Mouse (Mus musculus) forebrain, embryonic 16.5 days (tissue): ENCODE data around the gene Lrrc45. TPM values are rescaled to one million over a fixed set of nuclear protein-coding genes. Genes with fewer than 3 reads are reported as not detected.
"Not testable (repeated sequence)": the region's sequence is repeated elsewhere in the genome, so short reads cannot be mapped to it uniquely, and the experiment has no call there.

ENCODE experiments used
- ATAC-seq: fragments of 200-750 bp; cut with Nextera tagmentation; 2 replicates; pipeline ENCODE4 v1.8.0; 2017; ENCODE audit warnings: mild to moderate bottlenecking, moderate library complexity
- H3K27ac ChIP-seq: fragments of 300-500 bp; sonication (generic); 2 replicates; pipeline ENCODE4 v1.5.1; 2014; ENCODE audit warnings: low read length, control low read depth
- H3K27me3 ChIP-seq: fragments of 300-500 bp; sonication (generic); replicated peaks from 2 replicates; pipeline ENCODE4 v1.6.1; 2014; ENCODE audit warnings: low read length; ENCODE audit not compliant: control insufficient read depth, insufficient read depth
- H3K36me3 ChIP-seq: fragments of 300-500 bp; sonication (generic); 2 replicates; pipeline ENCODE4 v1.6.1; 2014; ENCODE audit not compliant: control insufficient read depth, insufficient read depth
- H3K4me1 ChIP-seq: fragments of 300-500 bp; sonication (generic); replicated peaks from 2 replicates; pipeline ENCODE4 v1.6.1; 2014; ENCODE audit warnings: low read length; ENCODE audit not compliant: control insufficient read depth, insufficient read depth
- H3K4me2 ChIP-seq: fragments of 300-500 bp; sonication (generic); 2 replicates; pipeline ENCODE4 v1.6.1; 2014; ENCODE audit warnings: mild to moderate bottlenecking, low read length, control low read depth
- H3K4me3 ChIP-seq: fragments of 300-500 bp; sonication (generic); replicated peaks from 2 replicates; pipeline ENCODE4 v1.5.1; 2014; ENCODE audit warnings: mild to moderate bottlenecking, low read length, control low read depth
- H3K9ac ChIP-seq: fragments of 300-500 bp; sonication (generic); replicated peaks from 2 replicates; pipeline ENCODE4 v1.6.1; 2014; ENCODE audit warnings: low read depth, low read length, control low read depth
- H3K9me3 ChIP-seq: fragments of 300-500 bp; sonication (generic); 2 replicates; pipeline ENCODE4 v1.6.1; 2016; ENCODE audit warnings: low read length; ENCODE audit not compliant: control insufficient read depth
- WGBS: fragments of 180-500 bp; shearing (Covaris S2); extraction: QIAGEN DNeasy Blood & Tissue Kit; methylation state at CpG from one replicate; pipeline ENCODE4 v1.1.7; 2014; 5-methylcytosine and 5-hydroxymethylcytosine counted together
- polyA plus RNA-seq: library from polyadenylated mRNA; unstranded; fragments of >200 nt; fragmentation: Nextera tagmentation; extraction: Ambion mirVana; gene quantifications from 2 replicates; pipeline ENCODE4 v1.2.1, GENCODE M21; 2015

Lrrc45 gene
- 91.0 and 118 TPM in 2 replicates for polyA plus RNA-seq

DNA sequence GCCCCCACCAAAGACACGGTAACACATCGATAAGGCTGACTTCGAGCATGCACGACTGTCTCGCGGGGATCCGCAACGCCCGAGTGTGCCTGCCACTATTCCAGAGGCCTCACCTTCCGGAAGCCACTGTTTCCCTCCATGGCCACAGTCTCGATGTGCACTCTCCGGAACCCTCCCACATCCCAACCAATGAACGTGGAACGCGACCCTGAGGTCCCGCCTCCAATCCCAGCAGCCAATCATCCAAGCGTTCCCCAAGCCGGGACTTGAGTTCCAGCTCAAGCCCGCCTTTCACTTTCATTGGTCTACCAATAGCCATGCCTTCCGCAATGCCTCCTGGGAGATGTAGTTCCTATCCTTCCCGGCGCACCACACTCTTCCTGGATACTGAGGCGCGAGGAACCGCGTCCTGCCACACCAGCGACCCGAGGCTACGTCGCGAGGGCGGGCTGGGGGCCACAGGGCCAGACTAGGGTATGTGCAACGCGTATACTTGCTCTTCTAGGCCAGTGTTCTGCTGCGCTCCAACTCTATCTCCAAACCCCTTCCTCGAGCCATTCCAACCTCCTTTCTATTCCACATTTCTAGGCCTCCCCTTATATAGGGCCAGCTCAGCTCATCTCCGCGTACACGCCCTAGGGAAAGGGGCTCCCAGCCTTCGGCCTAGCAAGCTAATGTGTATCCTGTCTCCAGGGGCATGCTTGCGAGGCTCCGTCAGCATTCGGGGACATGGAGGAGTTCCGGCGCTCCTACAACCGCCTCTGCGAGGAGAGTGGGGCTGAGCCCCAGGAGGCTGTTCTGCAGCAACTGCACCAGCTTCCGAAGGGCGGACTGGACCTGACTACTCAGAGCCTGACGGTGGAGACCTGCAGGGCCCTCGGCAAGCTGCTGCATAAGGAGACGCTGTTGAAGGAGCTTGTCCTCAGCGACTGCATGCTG, at the start of gene Lrrc45, which contains the start of gene Cenpx:
Lrrc45 (plus strand) TSS at position 346 of the 939 bp plus-strand sequence.
Cenpx (minus strand) TSS at position 159 of the 939 bp plus-strand sequence.
- Histone ChIP-seq H3K9me3 (no peaks in the 10 kb centered on the region), H3K4me2 (peak within 1 kb of the TSS; percentile 100), H3K36me3 (peaks cover 10% of the 10 kb centered on the region), H3K27me3 (no peaks in the 10 kb centered on the region), H3K9ac (peak within 1 kb of the TSS; percentile 71), H3K4me3 (peak within 1 kb of the TSS; percentile 78), H3K4me1 (peaks cover 20% of the 10 kb centered on the region), H3K27ac (peak within 1 kb of the TSS; percentile 74)
- WGBS = 2% methylated on average over 53 of the region's 53 CpGs
- peak; percentile 98 for ATAC-seq

DNA sequence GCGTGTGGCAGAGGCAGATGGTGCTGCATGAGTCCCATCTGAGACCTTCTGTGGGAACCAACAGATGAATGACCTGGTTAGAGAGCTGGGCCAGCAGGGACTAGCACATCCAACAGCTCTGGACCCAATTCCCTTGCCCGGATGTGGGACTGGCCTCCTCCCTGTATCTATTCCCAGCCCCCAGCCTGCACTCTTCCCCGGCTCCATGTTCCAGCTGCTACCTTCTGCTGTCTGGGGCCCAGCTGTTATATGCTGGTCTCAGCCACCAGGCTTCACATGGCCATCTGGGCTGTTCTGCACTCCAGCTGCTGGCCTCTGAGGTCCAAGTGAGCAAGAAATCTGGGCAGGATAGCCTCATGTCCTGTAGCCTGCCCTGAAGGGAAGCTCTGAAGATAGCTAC, 48.3 kb upstream of the Lrrc45 start:
- no peak for ATAC-seq

DNA sequence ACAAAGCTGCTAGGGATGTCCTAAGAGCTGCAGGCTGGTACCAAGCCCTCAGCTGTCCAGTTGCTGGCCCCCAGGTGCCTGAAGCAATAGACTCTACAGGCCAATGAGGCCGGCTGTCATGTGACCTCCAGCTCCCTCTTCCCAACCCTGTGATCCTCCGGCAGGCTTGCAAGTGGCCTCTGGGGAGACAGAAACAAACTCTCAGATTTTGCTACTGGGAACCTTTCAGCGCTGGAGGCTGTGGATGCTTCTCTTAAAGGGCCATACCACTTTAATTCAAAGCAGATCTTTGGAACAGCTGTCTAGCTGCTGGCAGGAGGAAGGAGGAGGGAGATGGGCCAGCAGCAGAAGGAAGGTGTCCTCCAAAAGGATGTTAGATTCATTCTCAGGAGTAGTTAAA, 47.1 kb upstream of the Lrrc45 start:
- Histone ChIP-seq H3K27me3 (peaks cover 18% of the 10 kb centered on the region), H3K9ac (no peak overlapping the region), H3K4me1 (no peaks in the 10 kb centered on the region), H3K4me3 (no peak overlapping the region), H3K9me3 (no peaks in the 10 kb centered on the region), H3K36me3 (no peaks in the 10 kb centered on the region), H3K27ac (no peak overlapping the region), H3K4me2 (no peak overlapping the region)
- 18% methylated on average over 3 of the region's 3 CpGs for WGBS
- ATAC-seq = no peak

More for the DNA sequence above, 48.3 kb upstream of the Lrrc45 start:
- H3K4me2 ChIP-seq = no peak overlapping the region
- H3K4me1 ChIP-seq = peaks cover 8% of the 10 kb centered on the region
- WGBS = 87% methylated on average over 3 of the region's 3 CpGs
- no peak overlapping the region for H3K4me3 ChIP-seq
- H3K9me3 ChIP-seq = no peaks in the 10 kb centered on the region
- H3K27me3 ChIP-seq = peaks cover 29% of the 10 kb centered on the region
- H3K36me3 ChIP-seq = no peaks in the 10 kb centered on the region
- H3K27ac ChIP-seq = no peak overlapping the region
- no peak overlapping the region for H3K9ac ChIP-seq

DNA sequence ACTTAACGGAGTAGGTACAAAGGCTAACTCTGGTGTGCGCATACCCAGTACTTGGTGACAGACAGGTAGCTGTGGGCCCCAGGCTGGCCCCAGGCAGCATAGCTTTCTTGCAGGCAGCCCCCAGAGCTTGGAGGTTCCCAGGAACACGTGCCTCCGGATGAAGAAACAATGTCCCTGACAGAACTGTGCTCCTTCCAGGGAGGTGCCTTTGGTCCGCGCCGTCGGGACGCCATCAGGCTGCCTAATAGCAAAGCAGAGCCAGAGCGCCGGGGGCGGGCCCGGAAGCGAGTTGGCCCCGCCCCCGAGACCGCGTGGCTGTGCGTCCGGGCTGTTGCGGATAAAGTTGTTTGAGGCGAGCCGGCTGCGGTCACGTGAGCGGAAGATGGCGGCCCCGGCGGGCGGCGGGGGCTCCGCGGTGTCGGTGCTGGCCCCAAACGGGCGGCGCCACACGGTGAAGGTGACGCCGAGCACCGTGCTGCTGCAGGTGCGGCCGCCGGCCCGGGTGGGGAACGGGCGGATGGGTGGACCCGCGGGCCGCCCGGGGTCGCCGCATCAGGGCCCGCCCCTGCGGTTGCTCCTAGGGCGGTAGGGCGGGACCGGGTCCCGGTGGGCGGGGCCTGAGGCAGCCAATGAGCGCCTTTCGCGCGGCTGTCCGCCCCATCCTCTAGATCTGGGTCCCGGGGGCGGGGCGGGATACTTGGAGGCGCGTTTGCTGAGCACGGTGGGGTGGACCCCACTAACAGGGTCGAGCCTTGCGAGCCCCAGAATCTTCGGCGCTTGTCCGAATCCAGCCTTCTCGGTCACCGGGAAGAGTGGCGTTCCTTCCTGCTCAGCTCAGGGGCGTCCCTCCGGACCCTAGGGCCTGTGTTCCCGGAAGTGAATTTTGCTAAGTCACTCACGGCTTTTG, 40.8 kb upstream of the Lrrc45 start, which contains the start of gene Aspscr1:
Aspscr1 (plus strand) TSS at position 287 of the 907 bp plus-strand sequence.
- Histone ChIP-seq H3K27me3 (no peaks in the 10 kb centered on the region), H3K4me2 (peak within 1 kb of the TSS; percentile 77), H3K4me1 (peaks cover 10% of the 10 kb centered on the region), H3K36me3 (peaks cover 2% of the 10 kb centered on the region; the same call in 1 of the 2 replicates), H3K27ac (peak within 1 kb of the TSS; percentile 87), H3K4me3 (peak within 1 kb of the TSS; percentile 87), H3K9ac (peak within 1 kb of the TSS; percentile 83), H3K9me3 (no peaks in the 10 kb centered on the region)
- peak; percentile 97 for ATAC-seq
- under 1% methylated on average over 71 of the region's 83 CpGs for WGBS

DNA sequence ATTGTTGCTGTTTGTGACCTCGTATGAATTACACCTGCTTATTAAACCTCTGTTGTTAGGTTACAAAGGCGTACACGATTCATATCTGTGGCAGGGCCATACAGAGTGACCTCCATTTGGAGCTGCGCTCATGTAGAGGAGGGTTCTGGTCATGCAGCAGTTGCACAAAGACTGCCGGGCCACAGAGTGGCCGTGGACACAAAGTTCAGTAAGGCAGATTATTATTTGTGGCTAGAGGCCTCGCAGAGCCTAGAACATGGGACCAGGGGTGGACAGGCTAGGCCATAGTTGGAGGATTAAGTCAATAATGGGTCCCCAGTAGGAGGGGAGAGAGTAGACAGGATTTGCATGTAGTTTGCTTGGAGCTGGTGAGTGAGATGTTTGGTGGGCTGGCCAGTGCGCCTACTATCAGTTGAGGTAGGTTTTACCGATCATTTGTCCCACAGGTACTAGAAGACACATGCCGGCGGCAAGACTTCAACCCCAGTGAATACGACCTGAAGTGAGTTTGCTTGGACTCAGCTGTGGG, 40.1 kb upstream of the Lrrc45 start:
- peak overlapping the region; percentile 87 for H3K27ac ChIP-seq
- peak; percentile 9 for ATAC-seq
- peaks cover 4% of the 10 kb centered on the region; the same call in 1 of the 2 replicates for H3K36me3 ChIP-seq
- peak overlapping the region; percentile 87 for H3K4me3 ChIP-seq
- H3K4me2 ChIP-seq = peak overlapping the region; percentile 77
- peak overlapping the region; percentile 83 for H3K9ac ChIP-seq
- H3K9me3 ChIP-seq = no peaks in the 10 kb centered on the region
- WGBS = 36% methylated on average over 12 of the region's 12 CpGs
- H3K4me1 ChIP-seq = peaks cover 10% of the 10 kb centered on the region
- no peaks in the 10 kb centered on the region for H3K27me3 ChIP-seq

DNA sequence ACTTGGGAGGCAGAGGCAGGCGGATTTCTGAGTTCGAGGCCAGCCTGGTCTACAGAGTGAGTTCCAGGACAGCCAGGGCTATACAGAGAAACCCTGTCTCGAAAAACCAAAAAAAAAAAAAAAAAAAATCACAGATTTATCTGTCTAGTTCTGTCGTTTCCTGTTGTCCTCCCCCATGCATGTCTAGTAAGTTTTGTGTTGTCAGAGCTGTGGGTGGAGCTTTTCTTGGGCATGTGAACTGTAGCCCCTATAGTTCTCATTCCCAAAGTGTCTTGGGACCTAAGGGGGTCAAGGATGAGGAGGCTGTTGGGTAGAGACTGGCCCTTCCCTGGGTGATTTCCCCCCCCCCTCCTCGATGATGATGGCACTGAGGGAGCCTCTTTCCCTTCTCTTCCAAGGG, 37.9 kb upstream of the Lrrc45 start:
- not testable (repeated sequence) for H3K27me3 ChIP-seq, H3K27ac ChIP-seq
- 92% methylated on average over 4 of the region's 5 CpGs for WGBS

DNA sequence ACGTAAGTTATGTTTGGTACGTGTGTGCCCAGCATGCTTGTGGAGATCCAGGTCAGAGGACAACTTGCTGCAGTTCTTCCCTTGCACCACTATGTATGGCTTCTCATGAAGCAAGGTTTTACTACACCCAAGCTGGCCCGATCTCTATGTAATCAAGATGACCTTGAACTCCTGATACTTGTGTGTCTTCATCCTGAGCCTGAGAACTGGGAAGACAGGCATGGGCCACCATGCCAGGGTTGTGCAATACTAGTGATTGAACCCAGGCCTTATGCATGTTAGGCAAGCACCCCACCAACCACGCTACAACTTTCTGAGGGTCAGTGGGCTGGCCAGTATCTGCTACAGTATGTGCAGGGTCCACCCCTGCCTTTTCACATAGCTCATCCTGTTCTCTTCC, 36.8 kb upstream of the Lrrc45 start:
- H3K4me3 ChIP-seq = no peak overlapping the region
- WGBS = 93% methylated on average over 4 of the region's 4 CpGs
- H3K9ac ChIP-seq = no peak overlapping the region
- H3K9me3 ChIP-seq = no peaks in the 10 kb centered on the region
- no peaks in the 10 kb centered on the region for H3K27me3 ChIP-seq
- no peak overlapping the region for H3K27ac ChIP-seq
- ATAC-seq = no peak
- H3K4me1 ChIP-seq = peaks cover 10% of the 10 kb centered on the region
- no peak overlapping the region for H3K4me2 ChIP-seq
- peaks cover 10% of the 10 kb centered on the region; the same call in 1 of the 2 replicates for H3K36me3 ChIP-seq

More for the DNA sequence above, 37.9 kb upstream of the Lrrc45 start:
- not testable (repeated sequence) for H3K4me3 ChIP-seq, H3K36me3 ChIP-seq, H3K4me2 ChIP-seq, H3K9me3 ChIP-seq, H3K9ac ChIP-seq, ATAC-seq
- H3K4me1 ChIP-seq = peaks cover 10% of the 10 kb centered on the region

DNA sequence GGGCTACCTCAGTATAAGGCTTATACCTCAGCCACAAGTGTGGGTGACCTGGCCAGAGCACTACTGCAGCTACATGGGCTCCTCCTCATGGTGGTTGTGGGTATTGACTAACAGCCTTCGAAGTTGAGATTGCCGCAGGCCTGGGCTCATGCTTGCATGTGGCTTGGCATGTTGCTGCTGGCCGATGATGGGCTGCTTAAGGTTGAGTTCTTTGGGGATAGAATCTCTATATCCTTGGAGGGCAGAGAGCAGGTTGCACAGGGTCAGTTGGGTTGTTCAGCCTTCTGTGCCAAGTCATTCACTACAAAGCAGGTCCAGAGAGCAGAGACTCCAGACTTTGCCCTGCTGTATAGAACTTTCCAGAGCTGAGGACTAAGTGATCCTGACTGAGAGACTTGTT, 33.8 kb upstream of the Lrrc45 start:
- Histone ChIP-seq H3K36me3 (peaks cover 16% of the 10 kb centered on the region; the same call in 1 of the 2 replicates), H3K4me1 (no peaks in the 10 kb centered on the region; the same call in 1 of the 2 replicates), H3K9ac (no peak overlapping the region), H3K27ac (no peak overlapping the region), H3K27me3 (no peaks in the 10 kb centered on the region), H3K4me3 (no peak overlapping the region), H3K9me3 (no peaks in the 10 kb centered on the region), H3K4me2 (no peak overlapping the region)
- ATAC-seq = no peak
- 83% methylated on average over 3 of the region's 3 CpGs for WGBS
